Comparison of ENCODE assay signal across 9 mouse cellular contexts in genomic region chr12:108766866-108767265, GRCm38 (mm10). TPM values are rescaled to one million over a fixed set of nuclear protein-coding genes. Genes with fewer than 3 reads are reported as not detected.
DNase-seq lines count a peak whose midpoint lies in the region; ATAC-seq and TF ChIP-seq lines count a peak whose summit lies in the region.
"Had no signal": no experiment of that assay in that cellular context is flagged by ENCODE, and none has a peak within 500 bp of the region (broad histone marks: within the 10 kb centered on the region; RNA-seq: fewer than 3 reads in every experiment).

No protein-coding gene starts in this region.

- 0 out of 2 replicates have a peak overlapping the region, but pooled peaks have one; percentile 16 for H3K9ac ChIP-seq in heart, embryonic 14.5 days (ENCODE audit: low read length)
- no peak overlapping the region for H3K9ac ChIP-seq in neural tube, embryonic 12.5 days
- no peak overlapping the region for H3K9ac ChIP-seq in liver, embryonic 14.5 days (replicated peaks)

- no peak for ATAC-seq in heart, embryonic 14.5 days (ENCODE audit: insufficient number of reproducible peaks, insufficient read depth, low FRiP score, low read depth)
- no peak for ATAC-seq in neural tube, embryonic 12.5 days (ENCODE audit: low FRiP score, low read depth)
- ATAC-seq in liver, embryonic 14.5 days (ENCODE audit: insufficient read depth) = no peak

- TF ChIP-seq CTCF in liver, embryonic 14.5 days (IDR thresholded peaks at IDR 0.05; ENCODE audit: low read depth) = no peak

- no peaks in the 10 kb centered on the region for H3K27me3 ChIP-seq in heart, embryonic 14.5 days (ENCODE audit: control insufficient read depth, insufficient read depth, low read length)
- no peaks in the 10 kb centered on the region for H3K27me3 ChIP-seq in neural tube, embryonic 12.5 days (replicated peaks)
- H3K27me3 ChIP-seq in liver, embryonic 14.5 days (ENCODE audit: control insufficient read depth, insufficient read depth, low read length) = no peaks in the 10 kb centered on the region

- H3K9me3 ChIP-seq in heart, embryonic 14.5 days (ENCODE audit: control insufficient read depth, low read length) = no peaks in the 10 kb centered on the region
- H3K9me3 ChIP-seq in neural tube, embryonic 12.5 days = no peaks in the 10 kb centered on the region
- H3K9me3 ChIP-seq in liver, embryonic 14.5 days (ENCODE audit: control insufficient read depth, low read length) = no peaks in the 10 kb centered on the region

- no peaks in the 10 kb centered on the region for H3K36me3 ChIP-seq in heart, embryonic 14.5 days (ENCODE audit: control insufficient read depth, insufficient read depth, low read length)
- no peaks in the 10 kb centered on the region for H3K36me3 ChIP-seq in neural tube, embryonic 12.5 days
- H3K36me3 ChIP-seq in liver, embryonic 14.5 days (replicated peaks; ENCODE audit: control insufficient read depth, insufficient read depth, low read depth) = no peaks in the 10 kb centered on the region

- no peak for TF ChIP-seq EP300 in liver, embryonic 14.5 days (IDR thresholded peaks at IDR 0.05; ENCODE audit: low read depth)

- H3K4me3 ChIP-seq in heart, embryonic 14.5 days (ENCODE audit: control insufficient read depth in 1 of 2, insufficient read depth in 1 of 2, low read depth in 1 of 2, low read length in 2 of 2) = no peak overlapping the region
- H3K4me3 ChIP-seq in neural tube, embryonic 12.5 days = no peak overlapping the region
- H3K4me3 ChIP-seq in liver, embryonic 14.5 days (ENCODE audit: insufficient read depth in 1 of 2, low read depth in 2 of 2, low read length in 2 of 2) = no peak overlapping the region

- no peak overlapping the region for H3K27ac ChIP-seq in heart, embryonic 14.5 days (replicated peaks in 1 of 2; ENCODE audit: control insufficient read depth in 1 of 2, insufficient read depth in 1 of 2, low read depth in 2 of 2, low read length in 2 of 2)
- no peak overlapping the region for H3K27ac ChIP-seq in neural tube, embryonic 12.5 days
- no peak overlapping the region for H3K27ac ChIP-seq in liver, embryonic 14.5 days

- intact Hi-C loops in left cerebral cortex, postnatal 14 days (cut with DNase I) = no loop called here

- peaks cover 10 to 13% of the 10 kb centered on the region in 2 experiments; a peak in 2 of 4 replicates for H3K4me1 ChIP-seq in heart, embryonic 14.5 days (ENCODE audit: control insufficient read depth in 2 of 2, insufficient read depth in 2 of 2, low read length in 2 of 2)
- H3K4me1 ChIP-seq in neural tube, embryonic 12.5 days = peaks cover 12% of the 10 kb centered on the region; the same call in 1 of the 2 replicates
- peaks cover 30 to 34% of the 10 kb centered on the region in 2 experiments for H3K4me1 ChIP-seq in liver, embryonic 14.5 days (replicated peaks; ENCODE audit: control insufficient read depth in 2 of 2, insufficient read depth in 2 of 2, low read length in 1 of 2)

- 30% methylated on average over 7 of the region's 7 CpGs for WGBS in heart, embryonic 14.5 days
- 69% methylated on average over 7 of the region's 7 CpGs for WGBS in neural tube, embryonic 12.5 days
- 9% methylated on average over 7 of the region's 7 CpGs for WGBS in liver, embryonic 14.5 days (ENCODE audit: insufficient replicate concordance)

- no peak for DNase-seq in heart, adult 18-20 months
- no peak for DNase-seq in neural tube, embryonic 10.5 days (ENCODE audit: extremely low spot score, low spot score)
- DNase-seq in liver, embryonic 14.5 days (ENCODE audit: low read depth in 3 of 3, low spot score in 3 of 3) = no peak
- DNase-seq in thymus, postnatal 36 days = peak; percentile 32 to 45
- DNase-seq in gastrocnemius, adult 18-20 months (ENCODE audit: low spot score) = no peak
- DNase-seq in left cerebral cortex, postnatal 14 days (ENCODE audit: low spot score in 2 of 2) = no peak
- DNase-seq: kidney, adult 8-10 months had no signal

- H3K4me2 ChIP-seq in heart, embryonic 14.5 days (ENCODE audit: low read length) = peak overlapping the region; percentile 77
- peak overlapping the region; percentile 53; the same call in 1 of the 2 replicates for H3K4me2 ChIP-seq in neural tube, embryonic 12.5 days (replicated peaks)
- H3K4me2 ChIP-seq in liver, embryonic 14.5 days (ENCODE audit: low read depth) = peak overlapping the region; percentile 77; the same call in 1 of the 2 replicates

RNA-seq across cellular contexts. Expression of gene Yy1, which starts 25.9 kb away (rescaled TPM):
- 13.7 and 14.4 TPM in 2 replicates for polyA plus RNA-seq in heart, embryonic 14.5 days (2014; fragmentation: Nextera tagmentation; extraction: Ambion mirVana)
- total RNA-seq in heart, adult 18-20 months (2021) = 10 to 100 TPM; 31.5 to 37.2 TPM
- polyA plus RNA-seq in neural tube, embryonic 12.5 days (2016; fragmentation: Nextera tagmentation; extraction: Ambion mirVana) = 18.4 and 19.8 TPM in 2 replicates
- 8.1 and 11.8 TPM in 2 replicates for polyA plus RNA-seq in liver, embryonic 14.5 days (2012; rRNA removed)
- polyA plus RNA-seq in liver, embryonic 14.5 days (2014; fragmentation: Nextera tagmentation; extraction: Ambion mirVana) = 7.9 and 9.1 TPM in 2 replicates
- 10 to 100 TPM; 30.3 to 39.0 TPM for total RNA-seq in gastrocnemius, adult 18-20 months (2021)
- total RNA-seq in left cerebral cortex, postnatal 14 days (2021) = 10 to 100 TPM; 46.3 to 47.9 TPM

Comparison
In these comparisons a context has a peak if more than half of its experiments do, and no peak if none do; other contexts are left out.
1. DNase-seq: peak in thymus, postnatal 36 days (2 of 2); none in heart, adult 18-20 months (0 of 2), neural tube, embryonic 10.5 days (single experiment), liver, embryonic 14.5 days (0 of 3), gastrocnemius, adult 18-20 months (single experiment) and left cerebral cortex, postnatal 14 days (0 of 2).
2. Peak in every context shown above with its lines, with median percentiles within 50 percentile points of each other: H3K4me2 ChIP-seq.